Mouse (Mus musculus) CH12.LX (cell line): ENCODE data around the gene Ociad1. TPM values are rescaled to one million over a fixed set of nuclear protein-coding genes. Genes with fewer than 3 reads are reported as not detected.

Experiments used
- DNase-seq: peaks from one replicate; pipeline ENCODE4 v3.0.0-alpha.2; 2013; ENCODE audit errors: extremely low read depth
- H3K27ac ChIP-seq: 2 replicates; pipeline ENCODE4 v1.5.1; 2012; ENCODE audit warnings: low read depth, mild to moderate bottlenecking, control low read depth, moderate library complexity; ENCODE audit not compliant: insufficient read depth
- H3K27me3 ChIP-seq: replicated peaks from 2 replicates; pipeline ENCODE3; 2012; ENCODE audit warnings: inconsistent platforms
- H3K36me3 ChIP-seq, 2 experiments: replicated peaks in 1 of 2; 2 replicates each; pipeline versions ENCODE3 to v1.6.1; 2012; ENCODE audit warnings: inconsistent platforms in 1 of 2, low read length in 1 of 2, mild to moderate bottlenecking in 1 of 2, mixed read lengths in 1 of 2, moderate library complexity in 1 of 2; ENCODE audit not compliant: control insufficient read depth in 1 of 2, insufficient read depth in 1 of 2
- H3K4me1 ChIP-seq, 2 experiments: 2 replicates each; pipeline ENCODE4 v1.6.1; 2012; ENCODE audit warnings: inconsistent platforms in 1 of 2, moderate library complexity in 1 of 2; ENCODE audit not compliant: insufficient read depth in 2 of 2, control insufficient read depth in 1 of 2
- H3K4me2 ChIP-seq: 2 replicates; pipeline ENCODE4 v1.6.1; 2012; ENCODE audit warnings: low read depth, mild to moderate bottlenecking, control low read depth; ENCODE audit not compliant: poor library complexity, insufficient read depth, severe bottlenecking
- H3K4me3 ChIP-seq, 3 experiments: fragments of 150-350 bp in 1 of 3; sonication (generic) in 1 of 3; replicated peaks in 1 of 3; 2 replicates each; pipeline versions ENCODE3 to v1.5.1; 2011 to 2012; ENCODE audit warnings: low read depth in 2 of 3, low read length in 2 of 3, mild to moderate bottlenecking in 2 of 3, moderate library complexity in 2 of 3, control low read depth in 1 of 3, improper control_type of control experiment in 1 of 3, inconsistent platforms in 1 of 3, mixed read lengths in 1 of 3; ENCODE audit not compliant: poor library complexity in 1 of 3
- H3K79me2 ChIP-seq: replicated peaks from 2 replicates; pipeline ENCODE4 v1.6.1; 2012; ENCODE audit warnings: mild to moderate bottlenecking, moderate library complexity; ENCODE audit not compliant: control insufficient read depth, poor library complexity, insufficient read depth, severe bottlenecking; ENCODE audit errors: extremely low read depth
- H3K9ac ChIP-seq: 2 replicates; pipeline ENCODE4 v1.6.1; 2012; ENCODE audit warnings: low read depth, mild to moderate bottlenecking, control low read depth, moderate library complexity; ENCODE audit not compliant: insufficient read depth
- H3K9me3 ChIP-seq: replicated peaks from 2 replicates; pipeline ENCODE3; 2012; ENCODE audit warnings: low read length, inconsistent platforms, mixed read lengths
- CHD1 ChIP-seq: IDR thresholded peaks from 2 replicates; pipeline ENCODE4 v1.6.1; 2012; ENCODE audit warnings: low read depth, low read length, improper control_type of control experiment, inconsistent platforms
- CHD2 ChIP-seq: IDR thresholded peaks from 2 replicates; pipeline ENCODE4 v1.6.1; 2011; ENCODE audit warnings: low read length, improper control_type of control experiment
- CTCF ChIP-seq, 2 experiments: IDR thresholded peaks in 1 of 2; conservative IDR thresholded peaks in 1 of 2; 2 replicates each; pipeline ENCODE4 v1.5.1; 2011 to 2012; ENCODE audit warnings: low read depth in 2 of 2, low read length in 2 of 2, improper control_type of control experiment in 1 of 2, inconsistent platforms in 1 of 2, mild to moderate bottlenecking in 1 of 2, moderate library complexity in 1 of 2
- ELF1 ChIP-seq: IDR thresholded peaks from 2 replicates; pipeline ENCODE4 v1.6.1; 2014; ENCODE audit warnings: low read depth, mild to moderate bottlenecking, inconsistent platforms, low read length, improper control_type of control experiment
- EP300 ChIP-seq: IDR thresholded peaks from 2 replicates; pipeline ENCODE4 v1.6.1; 2011; ENCODE audit warnings: low read length, improper control_type of control experiment
- GABPA ChIP-seq: IDR thresholded peaks from 2 replicates; pipeline ENCODE4 v1.6.1; 2012; ENCODE audit warnings: low read depth, low read length, improper control_type of control experiment, inconsistent platforms; ENCODE audit not compliant: insufficient replicate concordance
- IRF4 ChIP-seq: IDR thresholded peaks from 2 replicates; pipeline ENCODE4 v1.6.1; 2014; ENCODE audit warnings: low read depth, mild to moderate bottlenecking, inconsistent platforms, low read length, improper control_type of control experiment
- JUN ChIP-seq: IDR thresholded peaks from 2 replicates; pipeline ENCODE4 v1.6.1; 2011; ENCODE audit warnings: low read depth, mild to moderate bottlenecking, low read length, improper control_type of control experiment, moderate library complexity; ENCODE audit not compliant: insufficient read depth
- MAFK ChIP-seq: IDR thresholded peaks from 2 replicates; pipeline ENCODE4 v1.6.1; 2011; ENCODE audit warnings: low read length, improper control_type of control experiment; ENCODE audit not compliant: insufficient replicate concordance
- MAX ChIP-seq: IDR thresholded peaks from 2 replicates; pipeline ENCODE4 v1.6.1; 2011; ENCODE audit warnings: low read length, improper control_type of control experiment
- MAZ ChIP-seq: IDR thresholded peaks from 2 replicates; pipeline ENCODE4 v1.6.1; 2012; ENCODE audit warnings: low read depth, mild to moderate bottlenecking, inconsistent platforms, low read length, improper control_type of control experiment, moderate library complexity
- MXI1 ChIP-seq: IDR thresholded peaks from 2 replicates; pipeline ENCODE4 v1.6.1; 2011; ENCODE audit warnings: mild to moderate bottlenecking, low read depth, low read length, improper control_type of control experiment
- NELFE ChIP-seq: IDR thresholded peaks from 2 replicates; pipeline ENCODE4 v1.6.1; 2011; ENCODE audit warnings: low read depth, low read length, improper control_type of control experiment
- PAX5 ChIP-seq: IDR thresholded peaks from 2 replicates; pipeline ENCODE4 v1.6.1; 2012; ENCODE audit warnings: low read length, inconsistent platforms, mixed read lengths
- POLR2AphosphoS2 ChIP-seq: IDR thresholded peaks from 2 replicates; pipeline ENCODE4 v1.6.1; 2011; ENCODE audit warnings: low read depth, low read length, improper control_type of control experiment
- RAD21 ChIP-seq: IDR thresholded peaks from 2 replicates; pipeline ENCODE4 v1.6.1; 2011; ENCODE audit warnings: low read depth, mild to moderate bottlenecking, low read length, improper control_type of control experiment, moderate library complexity
- RCOR1 ChIP-seq: conservative IDR thresholded peaks from 2 replicates; pipeline ENCODE4 v1.6.1; 2012; ENCODE audit warnings: low read depth, mild to moderate bottlenecking, inconsistent platforms, low read length, improper control_type of control experiment
- SIN3A ChIP-seq: IDR thresholded peaks from 2 replicates; pipeline ENCODE4 v1.6.1; 2012; ENCODE audit warnings: low read length, improper control_type of control experiment, inconsistent platforms
- SMC3 ChIP-seq: IDR thresholded peaks from 2 replicates; pipeline ENCODE4 v1.6.1; 2011; ENCODE audit warnings: low read depth, low read length, improper control_type of control experiment
- TCF12 ChIP-seq: IDR thresholded peaks from 2 replicates; pipeline ENCODE4 v1.6.1; 2014; ENCODE audit warnings: low read depth, mild to moderate bottlenecking, inconsistent platforms, low read length, improper control_type of control experiment
- UBTF ChIP-seq: IDR thresholded peaks from 2 replicates; pipeline ENCODE4 v1.6.1; 2012; ENCODE audit warnings: low read depth, mild to moderate bottlenecking, inconsistent platforms, low read length, improper control_type of control experiment, moderate library complexity
- USF1 ChIP-seq: IDR thresholded peaks from 2 replicates; pipeline ENCODE4 v1.6.1; 2014; ENCODE audit warnings: low read depth, mild to moderate bottlenecking, inconsistent platforms, low read length, improper control_type of control experiment
- USF2 ChIP-seq: conservative IDR thresholded peaks from 2 replicates; pipeline ENCODE4 v1.6.1; 2011; ENCODE audit warnings: low read depth, low read length, improper control_type of control experiment
- ZKSCAN1 ChIP-seq: IDR thresholded peaks from 2 replicates; pipeline ENCODE4 v1.6.1; 2012; ENCODE audit warnings: low read depth, inconsistent platforms, low read length, improper control_type of control experiment, borderline replicate concordance
- ZMIZ1 ChIP-seq: IDR thresholded peaks from 2 replicates; pipeline ENCODE4 v1.6.1; 2012; ENCODE audit warnings: low read depth, mild to moderate bottlenecking, inconsistent platforms, low read length, improper control_type of control experiment
- ZNF384 ChIP-seq: IDR thresholded peaks from 2 replicates; pipeline ENCODE4 v1.6.1; 2012; ENCODE audit warnings: low read depth, low read length, improper control_type of control experiment, inconsistent platforms
- dilution Hi-C: fragments of 300-500 bp; cut with MboI; formaldehyde crosslinking; loops from 2 replicates; pipeline ENCODE4 v1.14.3; 2020; ENCODE audit warnings: low sequenced_read_pairs; ENCODE audit not compliant: extremely low pct_unique_long_range_greater_than_20kb, extremely low pct_ligation_motif_present
- in situ Hi-C: fragments of 300-500 bp; cut with MboI; formaldehyde crosslinking; loops from 3 replicates; pipeline ENCODE4 v1.14.3; 2019; ENCODE audit warnings: low sequenced_read_pairs, low pct_ligation_motif_present, low pct_unique_long_range_greater_than_20kb, mixed read lengths
- polyA plus RNA-seq: library from polyadenylated mRNA; unstranded; fragments of >175 nt; gene quantifications from 2 replicates; pipeline ENCODE4 v1.2.1, GENCODE M21; 2012; ENCODE audit warnings: low read depth; ENCODE audit not compliant: insufficient read length
- total RNA-seq, 2 experiments: library from RNA; depleted of rRNA; stranded (reverse); fragments of 300-350 nt in 1 of 2; fragments of >200 nt in 1 of 2; gene quantifications; 2 replicates each; pipeline ENCODE4 v1.2.3; 2012 to 2014

Gene Ociad1
- total and polyA plus RNA-seq, 3 experiments: 153 to 329 (median 292) TPM

- DNase-seq: no peak
- Histone ChIP-seq H3K36me3 (no peaks in the 10 kb centered on the region), H3K4me2 (no peak overlapping the region), H3K9me3 (no peaks in the 10 kb centered on the region), H3K79me2 (no peaks in the 10 kb centered on the region), H3K4me3 (no peak overlapping the region), H3K9ac (no peak overlapping the region), H3K4me1 (peaks cover 7 to 42% of the 10 kb centered on the region in 2 experiments), H3K27ac (no peak overlapping the region), H3K27me3 (no peaks in the 10 kb centered on the region)
- TF ChIP-seq RAD21: no peak
- no peak for TF ChIP-seq CHD1
- TF ChIP-seq MAX: no peak
- TF ChIP-seq ZMIZ1: no peak
- TF ChIP-seq PAX5: no peak
- TF ChIP-seq ZKSCAN1: no peak
- TF ChIP-seq USF1: no peak
- TF ChIP-seq POLR2AphosphoS2: no peak
- no peak for TF ChIP-seq USF2
- TF ChIP-seq NELFE: no peak
- no peak for TF ChIP-seq MAZ
- in situ Hi-C loops: no loop called here
- dilution Hi-C loops: no loop called here
Observed at GRCm38 (mm10) chr5:73284046-73284445, 8.5 kb upstream of the Ociad1 start.

- in situ Hi-C loops: no loop called here
- H3K9ac ChIP-seq: 0 out of 2 replicates have a peak overlapping the region, but pooled peaks have one; percentile 34
- TF ChIP-seq ELF1: no peak
- peak; percentile 84 for TF ChIP-seq ZNF384
- peak; percentile 78 for TF ChIP-seq IRF4
- TF ChIP-seq, all 38 proteins: peak for 2
- H3K9me3 ChIP-seq: no peaks in the 10 kb centered on the region
- peak; percentile 44 for DNase-seq
- H3K27me3 ChIP-seq: no peaks in the 10 kb centered on the region
- no peaks in the 10 kb centered on the region for H3K36me3 ChIP-seq
- dilution Hi-C loops: no loop called here
- peaks cover 5 to 28% of the 10 kb centered on the region in 2 experiments for H3K4me1 ChIP-seq
- H3K4me3 ChIP-seq: no peak overlapping the region
- H3K4me2 ChIP-seq: peak overlapping the region; percentile 54; the same call in 1 of the 2 replicates
- no peaks in the 10 kb centered on the region for H3K79me2 ChIP-seq
- H3K27ac ChIP-seq: no peak overlapping the region
Observed at GRCm38 (mm10) chr5:73285470-73285978, 7.1 kb upstream of the Ociad1 start.

GRCm38 (mm10) chr5:73286603-73287002, 6.0 kb upstream of the Ociad1 start:
- Histone ChIP-seq H3K36me3 (no peaks in the 10 kb centered on the region), H3K4me1 (peaks cover 6 to 21% of the 10 kb centered on the region in 2 experiments), H3K27ac (no peak overlapping the region), H3K9ac (no peak overlapping the region), H3K4me2 (peak overlapping the region; percentile 54), H3K4me3 (no peak overlapping the region), H3K27me3 (no peaks in the 10 kb centered on the region), H3K79me2 (no peaks in the 10 kb centered on the region), H3K9me3 (no peaks in the 10 kb centered on the region)
- dilution Hi-C loops (no loop called here), in situ Hi-C loops (no loop called here)
- DNase-seq: peak; percentile 47
- TF ChIP-seq GABPA (no peak), ELF1 (no peak), NELFE (no peak), USF1 (no peak), MAX (0 out of 2 replicates have a peak, but pooled peaks have one; percentile 53), SIN3A (no peak), UBTF (no peak), CHD2 (no peak), TCF12 (no peak), MAZ (no peak), RCOR1 (peak; percentile 66; the same call in 1 of the 2 replicates), EP300 (peak; percentile 72), SMC3 (no peak), CTCF (conservative IDR thresholded peaks at IDR 0.05 in 1 of 2, IDR thresholded peaks at IDR 0.05 in 1 of 2; ENCODE audit: low read depth in 2 of 2, low read length in 2 of 2) (no peak), JUN (no peak), MXI1 (no peak), RAD21 (no peak), MAFK (peak; percentile 56; the same call in 1 of the 2 replicates)
